Mouse (Mus musculus) intestine, embryonic 16.5 days (tissue): ENCODE data around the gene Garem2. TPM values are rescaled to one million over a fixed set of nuclear protein-coding genes. Genes with fewer than 3 reads are reported as not detected.

ENCODE experiments used
- ATAC-seq: fragments of 200-750 bp; cut with Nextera tagmentation; 2 replicates; pipeline ENCODE4 v1.8.0; 2017; ENCODE audit warnings: moderate TSS enrichment, moderate library complexity
- H3K27ac ChIP-seq: fragments of 300-500 bp; sonication (generic); 2 replicates; pipeline ENCODE4 v1.5.1; 2014; ENCODE audit warnings: mild to moderate bottlenecking, low read length
- H3K27me3 ChIP-seq: fragments of 300-500 bp; sonication (generic); replicated peaks from 2 replicates; pipeline ENCODE4 v1.6.1; 2014; ENCODE audit warnings: low read length, control low read depth, mixed read lengths; ENCODE audit not compliant: control insufficient read depth, insufficient read depth
- H3K36me3 ChIP-seq: fragments of 300-500 bp; sonication (generic); 2 replicates; pipeline ENCODE4 v1.6.1; 2014; ENCODE audit warnings: low read length, control low read depth; ENCODE audit not compliant: control insufficient read depth, insufficient read depth
- H3K4me1 ChIP-seq: fragments of 300-500 bp; sonication (generic); 2 replicates; pipeline ENCODE4 v1.6.1; 2014; ENCODE audit warnings: low read length, control low read depth, mixed read lengths; ENCODE audit not compliant: control insufficient read depth, insufficient read depth
- H3K4me2 ChIP-seq: fragments of 300-500 bp; sonication (generic); 2 replicates; pipeline ENCODE4 v1.6.1; 2014; ENCODE audit warnings: low read depth, low read length, control low read depth
- H3K4me3 ChIP-seq: fragments of 300-500 bp; sonication (generic); 2 replicates; pipeline ENCODE4 v1.5.1; 2014; ENCODE audit warnings: mild to moderate bottlenecking, low read length
- H3K9ac ChIP-seq: fragments of 300-500 bp; sonication (generic); 2 replicates; pipeline ENCODE4 v1.6.1; 2014; ENCODE audit warnings: low read depth, low read length
- H3K9me3 ChIP-seq: fragments of 300-500 bp; sonication (generic); 2 replicates; pipeline ENCODE4 v1.6.1; 2016; ENCODE audit warnings: low read length, control low read depth; ENCODE audit not compliant: control insufficient read depth
- WGBS: fragments of 180-500 bp; shearing (Covaris S2); extraction: QIAGEN DNeasy Blood & Tissue Kit; methylation state at CpG from one replicate; pipeline ENCODE4 v1.1.7; 2014; 5-methylcytosine and 5-hydroxymethylcytosine counted together
- polyA plus RNA-seq: library from polyadenylated mRNA; unstranded; fragments of >200 nt; fragmentation: Nextera tagmentation; extraction: Ambion mirVana; gene quantifications from 2 replicates; pipeline ENCODE4 v1.2.1, GENCODE M21; 2015

Gene Garem2
- polyA plus RNA-seq, 1 experiment from 2014 or later: 0.56 TPM

GRCm38 (mm10) chr5:30109899-30110298 lies 4.9 kb downstream of the Garem2 start:
- ATAC-seq: peak; percentile 63
- Histone ChIP-seq H3K9ac (0 out of 2 replicates have a peak overlapping the region, but pooled peaks have one; percentile 38), H3K27ac (peak overlapping the region; percentile 83), H3K36me3 (no peaks in the 10 kb centered on the region), H3K27me3 (peaks cover 23% of the 10 kb centered on the region), H3K4me3 (no peak overlapping the region), H3K4me2 (peak overlapping the region; percentile 49), H3K4me1 (peaks cover 34% of the 10 kb centered on the region), H3K9me3 (no peaks in the 10 kb centered on the region)
- 56% methylated on average over 2 of the region's 2 CpGs for WGBS

- Histone ChIP-seq H3K27me3 (peaks cover 17% of the 10 kb centered on the region), H3K4me1 (peaks cover 27% of the 10 kb centered on the region), H3K36me3 (no peaks in the 10 kb centered on the region), H3K4me3 (peak overlapping the region; percentile 22), H3K9me3 (no peaks in the 10 kb centered on the region), H3K27ac (peak overlapping the region; percentile 83), H3K9ac (peak overlapping the region; percentile 51), H3K4me2 (peak overlapping the region; percentile 49)
- WGBS: 10% methylated on average over 22 of the region's 22 CpGs
- peak; percentile 68 for ATAC-seq
Observed at GRCm38 (mm10) chr5:30110371-30111060, 5.6 kb downstream of the Garem2 start.

- H3K4me1 ChIP-seq: peaks cover 25% of the 10 kb centered on the region
- no peaks in the 10 kb centered on the region for H3K9me3 ChIP-seq
- peak overlapping the region; percentile 22 for H3K4me3 ChIP-seq
- H3K27me3 ChIP-seq: peaks cover 11% of the 10 kb centered on the region
- peak overlapping the region; percentile 49 for H3K4me2 ChIP-seq
- no peaks in the 10 kb centered on the region for H3K36me3 ChIP-seq
- H3K27ac ChIP-seq: peak overlapping the region; percentile 83
- WGBS: 6% methylated on average over 18 of the region's 18 CpGs
- peak; percentile 23; the same call in 1 of the 2 replicates for ATAC-seq
- H3K9ac ChIP-seq: peak overlapping the region; percentile 51
Observed at GRCm38 (mm10) chr5:30111126-30111525, 6.2 kb downstream of the Garem2 start.

DNA sequence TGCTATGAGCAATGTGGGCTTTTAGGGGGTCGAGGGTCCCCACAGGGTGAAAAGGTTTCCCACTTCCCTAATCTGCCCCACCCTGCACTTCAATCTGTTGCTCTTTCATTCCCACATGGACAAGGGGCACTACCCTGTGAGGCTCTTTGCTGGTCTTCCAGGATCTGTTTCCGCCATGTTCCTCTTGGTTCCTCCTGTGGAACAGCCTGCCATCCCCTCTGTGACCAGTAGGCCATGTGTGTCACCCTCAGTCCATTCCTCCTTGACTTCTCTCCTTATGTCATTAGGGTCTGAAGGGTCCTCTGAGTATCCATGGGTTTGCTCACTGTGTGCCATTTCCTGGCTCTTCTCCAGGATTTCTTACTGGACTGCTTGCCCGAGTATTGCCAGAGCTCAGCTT lies 6.8 kb downstream of the Garem2 start:
- no peak overlapping the region for H3K9ac ChIP-seq
- no peak overlapping the region for H3K4me2 ChIP-seq
- no peak overlapping the region for H3K27ac ChIP-seq
- H3K9me3 ChIP-seq: no peaks in the 10 kb centered on the region
- peaks cover 4% of the 10 kb centered on the region; the same call in 1 of the 2 replicates for H3K27me3 ChIP-seq
- H3K4me3 ChIP-seq: no peak overlapping the region
- ATAC-seq: no peak
- WGBS: 64% methylated on average over 3 of the region's 3 CpGs
- H3K4me1 ChIP-seq: peaks cover 25% of the 10 kb centered on the region
- no peaks in the 10 kb centered on the region for H3K36me3 ChIP-seq

- H3K4me3 ChIP-seq: no peak overlapping the region
- no peak overlapping the region for H3K9ac ChIP-seq
- H3K27me3 ChIP-seq: 0 out of 2 replicates have a peak, but pooled peaks cover 3% of the 10 kb centered on the region
- no peak overlapping the region for H3K27ac ChIP-seq
- H3K36me3 ChIP-seq: no peaks in the 10 kb centered on the region
- ATAC-seq: 0 out of 2 replicates have a peak, but pooled peaks have one; percentile 3
- WGBS: 67% methylated on average over 3 of the region's 3 CpGs
- H3K4me2 ChIP-seq: no peak overlapping the region
- peaks cover 25% of the 10 kb centered on the region for H3K4me1 ChIP-seq
- no peaks in the 10 kb centered on the region for H3K9me3 ChIP-seq
Observed at GRCm38 (mm10) chr5:30112533-30113068, 7.6 kb downstream of the Garem2 start.

GRCm38 (mm10) chr5:30113881-30114760 lies 9.2 kb downstream of the Garem2 start:
- ATAC-seq: peak; percentile 65
- no peaks in the 10 kb centered on the region for H3K9me3 ChIP-seq
- 0 out of 2 replicates have a peak, but pooled peaks cover 3% of the 10 kb centered on the region for H3K27me3 ChIP-seq
- H3K4me1 ChIP-seq: peaks cover 25% of the 10 kb centered on the region
- 2% methylated on average over 103 of the region's 103 CpGs for WGBS
- H3K36me3 ChIP-seq: no peaks in the 10 kb centered on the region
- peak overlapping the region; percentile 63 for H3K4me3 ChIP-seq
- H3K27ac ChIP-seq: no peak overlapping the region
- H3K9ac ChIP-seq: peak overlapping the region; percentile 70
- H3K4me2 ChIP-seq: peak overlapping the region; percentile 96

DNA sequence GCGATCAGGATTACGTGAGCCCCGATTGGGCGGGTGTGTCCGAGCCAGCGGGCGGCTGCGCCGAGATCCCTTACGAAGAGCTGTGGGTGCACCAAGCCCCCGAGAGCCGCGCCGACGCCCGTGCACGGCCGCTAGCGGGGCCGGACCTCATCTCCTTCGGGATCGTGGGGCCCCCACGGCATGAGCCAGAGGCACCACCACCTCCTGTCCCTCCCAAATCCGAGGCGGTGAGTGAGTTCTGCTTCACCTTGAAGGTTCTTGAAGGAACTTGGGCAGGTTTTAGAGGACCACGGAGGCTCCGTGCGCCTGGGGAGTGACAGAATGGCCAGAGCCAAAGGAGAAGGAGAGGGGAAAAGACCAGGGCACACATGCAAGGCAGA lies 9.8 kb downstream of the Garem2 start:
- H3K27me3 ChIP-seq: 0 out of 2 replicates have a peak, but pooled peaks cover 3% of the 10 kb centered on the region
- peak overlapping the region; percentile 96 for H3K4me2 ChIP-seq
- H3K4me1 ChIP-seq: peaks cover 27% of the 10 kb centered on the region
- 0 out of 2 replicates have a peak, but pooled peaks have one; percentile 4 for ATAC-seq
- no peaks in the 10 kb centered on the region for H3K9me3 ChIP-seq
- H3K4me3 ChIP-seq: peak overlapping the region; percentile 63
- H3K9ac ChIP-seq: peak overlapping the region; percentile 70
- H3K27ac ChIP-seq: no peak overlapping the region
- 0 out of 2 replicates have a peak, but pooled peaks cover under 1% of the 10 kb centered on the region for H3K36me3 ChIP-seq
- 3% methylated on average over 28 of the region's 28 CpGs for WGBS

DNA sequence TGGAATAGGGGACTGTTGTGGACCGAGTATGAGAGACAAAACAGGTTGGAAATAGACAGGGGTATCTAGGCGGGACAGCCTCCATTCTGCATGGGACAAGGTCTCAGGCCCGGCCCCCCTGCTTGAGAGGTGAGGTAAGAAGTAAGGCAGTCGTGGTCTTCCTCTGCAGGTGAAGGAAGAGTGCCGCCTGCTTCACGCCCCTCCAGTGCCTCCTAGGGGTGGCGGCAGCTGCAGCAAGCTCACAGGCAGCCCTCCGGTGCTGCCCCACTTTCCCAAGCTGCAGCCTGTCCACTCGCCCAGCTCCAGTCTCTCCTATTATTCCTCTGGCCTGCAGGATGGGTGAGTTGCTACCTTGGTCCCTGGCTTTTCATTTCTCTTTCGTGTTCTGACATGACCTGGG lies 10.8 kb downstream of the Garem2 start:
- 43% methylated on average over 10 of the region's 10 CpGs for WGBS

GRCm38 (mm10) chr5:30118018-30118417 lies 13.1 kb downstream of the Garem2 start:
- 73% methylated on average over 1 of the region's 1 CpGs for WGBS
- H3K9ac ChIP-seq: no peak overlapping the region
- H3K4me1 ChIP-seq: peaks cover 14% of the 10 kb centered on the region

More for the DNA sequence above, 10.8 kb downstream of the Garem2 start:
- no peak overlapping the region for H3K4me3 ChIP-seq
- H3K36me3 ChIP-seq: 0 out of 2 replicates have a peak, but pooled peaks cover 3% of the 10 kb centered on the region
- no peak overlapping the region for H3K27ac ChIP-seq
- H3K27me3 ChIP-seq: 0 out of 2 replicates have a peak, but pooled peaks cover 3% of the 10 kb centered on the region
- no peak overlapping the region for H3K4me2 ChIP-seq
- H3K9me3 ChIP-seq: no peaks in the 10 kb centered on the region
- no peak overlapping the region for H3K9ac ChIP-seq
- no peak for ATAC-seq
- peaks cover 25% of the 10 kb centered on the region for H3K4me1 ChIP-seq

More at GRCm38 (mm10) chr5:30118018-30118417, 13.1 kb downstream of the Garem2 start:
- Histone ChIP-seq H3K4me3 (no peak overlapping the region), H3K9me3 (no peaks in the 10 kb centered on the region), H3K27ac (no peak overlapping the region), H3K36me3 (peaks cover 13% of the 10 kb centered on the region), H3K4me2 (no peak overlapping the region), H3K27me3 (0 out of 2 replicates have a peak, but pooled peaks cover 3% of the 10 kb centered on the region)
- ATAC-seq: no peak
